Mouse (Mus musculus): ENCODE results near the gene Dusp28. TPM values are rescaled to one million over a fixed set of nuclear protein-coding genes. Genes with fewer than 3 reads are reported as not detected.

Gene Dusp28
- polyA plus RNA-seq, 1 experiment = 36.6 TPM

DNA sequence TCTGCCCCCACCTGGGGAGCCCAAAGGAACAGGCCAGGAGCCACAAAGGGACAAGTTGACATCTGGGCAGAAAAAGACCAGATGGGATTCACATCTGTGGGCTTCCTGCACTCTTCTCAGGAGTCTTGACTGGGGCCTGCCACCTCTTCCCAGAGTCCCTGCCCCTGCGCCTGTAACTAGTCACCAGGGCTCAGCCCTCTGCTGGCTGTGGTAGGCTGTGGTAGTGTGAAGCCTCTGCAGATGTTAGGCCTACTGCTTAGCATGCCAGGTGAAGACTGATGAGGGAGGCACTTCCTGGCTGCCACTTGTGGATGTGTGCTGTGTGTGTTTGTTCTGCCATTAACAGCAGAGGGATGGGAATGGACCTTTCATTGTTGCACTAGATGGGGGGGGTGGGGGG is 5.5 kb downstream of the Dusp28 start:
- Histone ChIP-seq H3K36me3 (ENCODE audit: control insufficient read depth, insufficient read depth, low read length) (no peaks in the 10 kb centered on the region), H3K4me3 (ENCODE audit: insufficient read depth, low read depth, low read length) (peak overlapping the region; percentile 47), H3K27ac (ENCODE audit: insufficient read depth, low read depth, low read length) (no peak overlapping the region; the same call in 1 of the 2 replicates), H3K27me3 (replicated peaks; ENCODE audit: control insufficient read depth, insufficient read depth, low read length) (no peaks in the 10 kb centered on the region), H3K4me1 (ENCODE audit: control insufficient read depth, insufficient read depth, low read length) (peaks cover 26% of the 10 kb centered on the region)
- 28% methylated on average over 1 of the region's 1 CpGs for WGBS
- TF ChIP-seq POLR2A (IDR thresholded peaks at IDR 0.05; ENCODE audit: low read depth, low read length) (no peak), CTCF (conservative IDR thresholded peaks at IDR 0.05; ENCODE audit: insufficient read depth, insufficient read length, low read depth, low read length) (no peak; the same call in 1 of the 2 replicates)
- no peak for DNase-seq

DNA sequence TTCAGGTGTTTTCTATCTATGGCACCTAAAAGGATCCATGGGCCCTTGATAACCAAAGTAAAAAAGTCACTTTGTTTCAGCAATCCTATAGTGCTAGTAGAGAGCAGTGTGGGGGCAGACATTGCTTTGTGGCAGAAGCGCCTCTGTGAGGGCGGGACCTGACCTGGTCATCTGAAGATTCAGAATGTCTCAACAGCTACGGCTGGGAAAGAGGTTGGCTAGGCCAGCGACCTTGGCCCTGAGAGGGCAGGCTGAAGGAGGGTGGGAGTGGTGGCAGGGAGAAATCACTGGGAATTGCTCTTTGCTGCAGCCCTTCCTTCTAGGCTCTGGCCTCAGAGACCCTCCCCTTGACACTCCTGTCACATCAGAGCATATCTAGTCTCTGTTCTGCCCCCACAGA is 7.5 kb downstream of the Dusp28 start:
- WGBS = 68% methylated on average over 4 of the region's 4 CpGs
- H3K4me3 ChIP-seq (ENCODE audit: insufficient read depth, low read depth, low read length) = no peak overlapping the region

DNA sequence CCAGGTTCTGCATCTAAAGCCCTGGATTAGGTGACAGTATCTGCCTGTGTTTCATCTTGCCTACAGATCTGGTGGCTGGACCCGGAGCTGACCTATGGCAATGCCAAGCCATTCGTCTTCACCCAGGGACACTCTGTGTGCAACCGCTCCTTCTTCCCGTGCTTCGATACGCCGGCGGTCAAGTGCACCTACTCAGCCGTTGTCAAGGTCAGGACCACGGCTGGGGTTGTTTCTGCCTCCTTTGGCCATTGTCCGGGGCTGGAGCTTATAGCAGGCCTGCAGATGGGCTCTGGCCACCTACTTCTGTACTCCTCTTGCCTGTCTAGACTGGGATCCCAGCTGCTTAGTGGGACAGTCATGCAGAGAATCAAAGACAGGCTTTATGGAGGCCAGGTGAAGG is 8.2 kb downstream of the Dusp28 start:
- Histone ChIP-seq H3K4me1 (ENCODE audit: control insufficient read depth, insufficient read depth, low read length) (peaks cover 12% of the 10 kb centered on the region), H3K27me3 (replicated peaks; ENCODE audit: control insufficient read depth, insufficient read depth, low read length) (no peaks in the 10 kb centered on the region), H3K27ac (ENCODE audit: insufficient read depth, low read depth, low read length) (no peak overlapping the region), H3K36me3 (ENCODE audit: control insufficient read depth, insufficient read depth, low read length) (no peaks in the 10 kb centered on the region), H3K4me3 (ENCODE audit: insufficient read depth, low read depth, low read length) (no peak overlapping the region)
- DNase-seq = no peak
- WGBS = 85% methylated on average over 11 of the region's 11 CpGs
- no peak for TF ChIP-seq POLR2A (IDR thresholded peaks at IDR 0.05; ENCODE audit: low read depth, low read length)
- no peak for TF ChIP-seq CTCF (conservative IDR thresholded peaks at IDR 0.05; ENCODE audit: insufficient read depth, insufficient read length, low read depth, low read length)

More for the DNA sequence above, 7.5 kb downstream of the Dusp28 start:
- DNase-seq = no peak
- Histone ChIP-seq H3K27ac (ENCODE audit: insufficient read depth, low read depth, low read length) (no peak overlapping the region), H3K27me3 (replicated peaks; ENCODE audit: control insufficient read depth, insufficient read depth, low read length) (no peaks in the 10 kb centered on the region), H3K4me1 (ENCODE audit: control insufficient read depth, insufficient read depth, low read length) (peaks cover 19% of the 10 kb centered on the region), H3K36me3 (ENCODE audit: control insufficient read depth, insufficient read depth, low read length) (no peaks in the 10 kb centered on the region)
- TF ChIP-seq POLR2A (IDR thresholded peaks at IDR 0.05; ENCODE audit: low read depth, low read length) = no peak
- TF ChIP-seq CTCF (conservative IDR thresholded peaks at IDR 0.05; ENCODE audit: insufficient read depth, insufficient read length, low read depth, low read length) = no peak

DNA sequence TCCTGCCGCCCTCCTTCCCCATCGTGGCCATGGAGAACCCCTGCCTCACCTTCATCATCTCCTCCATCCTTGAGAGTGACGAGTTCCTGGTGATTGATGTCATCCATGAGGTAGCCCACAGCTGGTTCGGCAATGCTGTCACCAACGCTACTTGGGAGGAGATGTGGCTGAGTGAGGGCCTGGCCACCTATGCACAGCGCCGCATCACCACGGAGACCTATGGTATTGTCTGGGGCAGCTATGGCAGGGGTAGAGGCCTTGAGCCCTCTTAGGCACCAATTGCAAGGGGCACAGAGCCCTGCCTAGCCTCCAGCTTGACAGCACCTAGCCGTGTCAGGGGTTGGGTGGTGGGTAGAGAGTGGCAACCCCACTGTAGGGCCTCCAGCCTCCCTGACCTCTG is 9.9 kb downstream of the Dusp28 start:
- Histone ChIP-seq H3K4me3 (ENCODE audit: insufficient read depth, low read depth, low read length) (no peak overlapping the region), H3K4me1 (ENCODE audit: control insufficient read depth, insufficient read depth, low read length) (0 out of 2 replicates have a peak, but pooled peaks cover 8% of the 10 kb centered on the region), H3K36me3 (ENCODE audit: control insufficient read depth, insufficient read depth, low read length) (no peaks in the 10 kb centered on the region), H3K27ac (ENCODE audit: insufficient read depth, low read depth, low read length) (no peak overlapping the region), H3K27me3 (replicated peaks; ENCODE audit: control insufficient read depth, insufficient read depth, low read length) (no peaks in the 10 kb centered on the region)
- 90% methylated on average over 9 of the region's 9 CpGs for WGBS
- DNase-seq = no peak
- TF ChIP-seq POLR2A (IDR thresholded peaks at IDR 0.05; ENCODE audit: low read depth, low read length) (no peak), CTCF (conservative IDR thresholded peaks at IDR 0.05; ENCODE audit: insufficient read depth, insufficient read length, low read depth, low read length) (no peak)

DNA sequence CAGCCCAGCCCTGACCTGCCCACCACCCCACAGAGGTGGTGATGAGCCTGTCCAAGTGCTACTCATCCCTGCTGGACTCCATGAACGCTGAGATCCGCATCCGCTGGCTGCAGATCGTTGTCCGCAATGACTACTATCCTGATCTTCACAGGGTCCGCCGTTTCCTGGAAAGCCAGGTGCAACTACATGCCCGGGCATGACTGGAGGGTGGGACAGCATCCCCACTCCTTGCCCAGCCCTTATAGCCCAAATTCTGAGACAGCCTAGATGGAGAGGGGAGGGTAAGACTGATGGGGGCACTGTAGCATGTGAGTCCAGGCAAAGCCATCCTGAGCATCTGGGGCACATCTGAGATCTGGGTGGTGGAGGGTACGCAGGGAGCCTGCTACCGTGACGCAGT is 12.4 kb downstream of the Dusp28 start:
- no peak overlapping the region for H3K4me3 ChIP-seq (ENCODE audit: insufficient read depth, low read depth, low read length)
- no peaks in the 10 kb centered on the region for H3K36me3 ChIP-seq (ENCODE audit: control insufficient read depth, insufficient read depth, low read length)
- no peaks in the 10 kb centered on the region for H3K4me1 ChIP-seq (ENCODE audit: control insufficient read depth, insufficient read depth, low read length)
- DNase-seq = no peak
- H3K27ac ChIP-seq (ENCODE audit: insufficient read depth, low read depth, low read length) = no peak overlapping the region
- TF ChIP-seq POLR2A (IDR thresholded peaks at IDR 0.05; ENCODE audit: low read depth, low read length) (no peak), CTCF (conservative IDR thresholded peaks at IDR 0.05; ENCODE audit: insufficient read depth, insufficient read length, low read depth, low read length) (no peak)
- WGBS = 97% methylated on average over 11 of the region's 11 CpGs
- no peaks in the 10 kb centered on the region for H3K27me3 ChIP-seq (replicated peaks; ENCODE audit: control insufficient read depth, insufficient read depth, low read length)

DNA sequence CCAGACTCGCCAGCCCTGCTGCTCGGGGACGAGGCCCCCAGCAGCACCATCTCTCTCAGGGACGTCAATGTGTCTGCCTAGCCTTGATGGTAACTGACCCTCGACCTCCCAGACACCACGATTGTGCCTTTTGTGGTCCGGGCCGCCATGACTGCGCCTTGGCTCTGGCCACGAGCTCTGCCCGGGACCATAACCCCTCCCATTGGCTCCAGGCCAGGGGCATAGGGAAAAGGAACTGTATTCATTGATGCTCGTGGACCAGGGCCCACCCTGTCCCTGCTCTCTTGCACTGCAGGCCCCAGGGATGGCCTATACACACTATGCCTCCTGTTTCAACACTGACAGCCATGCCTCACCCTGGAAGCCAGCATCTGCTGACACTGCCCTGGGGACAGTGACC is 13.0 kb downstream of the Dusp28 start:
- WGBS = 70% methylated on average over 12 of the region's 12 CpGs
- no peak for DNase-seq
- no peaks in the 10 kb centered on the region for H3K27me3 ChIP-seq (replicated peaks; ENCODE audit: control insufficient read depth, insufficient read depth, low read length)
- no peaks in the 10 kb centered on the region for H3K36me3 ChIP-seq (ENCODE audit: control insufficient read depth, insufficient read depth, low read length)
- no peaks in the 10 kb centered on the region for H3K4me1 ChIP-seq (ENCODE audit: control insufficient read depth, insufficient read depth, low read length)
- TF ChIP-seq POLR2A (IDR thresholded peaks at IDR 0.05; ENCODE audit: low read depth, low read length) = no peak
- no peak for TF ChIP-seq CTCF (conservative IDR thresholded peaks at IDR 0.05; ENCODE audit: insufficient read depth, insufficient read length, low read depth, low read length)
- H3K27ac ChIP-seq (ENCODE audit: insufficient read depth, low read depth, low read length) = no peak overlapping the region
- H3K4me3 ChIP-seq (ENCODE audit: insufficient read depth, low read depth, low read length) = no peak overlapping the region

DNA sequence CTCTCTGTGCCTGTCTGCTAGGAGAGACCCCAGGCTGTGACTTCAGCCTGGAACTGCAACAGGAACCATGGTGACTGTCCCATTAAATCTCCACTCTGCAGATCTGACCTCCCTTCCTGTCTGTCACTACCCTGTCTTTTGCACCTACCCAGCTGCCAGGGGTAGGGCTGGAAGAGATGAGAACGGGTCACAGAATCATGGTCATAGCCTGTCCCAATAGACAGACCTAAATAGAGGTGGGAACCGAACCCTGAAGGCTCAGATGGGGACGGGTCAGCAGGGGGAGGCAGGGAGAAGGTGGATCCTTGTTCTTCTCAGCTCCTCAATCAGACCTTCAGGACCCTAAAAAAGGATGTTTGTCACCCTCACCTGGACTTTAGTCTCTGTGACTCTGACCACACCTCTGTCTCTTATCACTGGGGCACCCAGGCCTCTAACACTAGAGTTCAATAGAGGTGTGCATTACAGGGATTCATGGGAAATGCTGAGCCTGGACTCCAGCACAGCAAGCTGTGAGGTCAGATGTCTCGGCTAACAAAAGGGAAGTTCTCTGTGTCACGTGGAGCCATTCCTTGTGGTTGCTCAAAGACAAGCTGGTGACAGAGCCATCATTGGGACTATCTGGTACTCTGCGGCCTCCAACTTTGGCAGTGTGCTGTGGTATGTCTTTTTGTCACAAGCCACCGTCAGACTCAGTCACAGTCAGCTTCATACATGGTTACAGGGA is 13.9 kb downstream of the Dusp28 start:
- Histone ChIP-seq H3K4me1 (ENCODE audit: control insufficient read depth, insufficient read depth, low read length) (no peaks in the 10 kb centered on the region), H3K27me3 (replicated peaks; ENCODE audit: control insufficient read depth, insufficient read depth, low read length) (no peaks in the 10 kb centered on the region), H3K27ac (ENCODE audit: insufficient read depth, low read depth, low read length) (no peak overlapping the region), H3K4me3 (ENCODE audit: insufficient read depth, low read depth, low read length) (no peak overlapping the region), H3K36me3 (ENCODE audit: control insufficient read depth, insufficient read depth, low read length) (no peaks in the 10 kb centered on the region)
- 80% methylated on average over 7 of the region's 7 CpGs for WGBS
- no peak for DNase-seq
- TF ChIP-seq POLR2A (IDR thresholded peaks at IDR 0.05; ENCODE audit: low read depth, low read length) = no peak
- no peak for TF ChIP-seq CTCF (conservative IDR thresholded peaks at IDR 0.05; ENCODE audit: insufficient read depth, insufficient read length, low read depth, low read length)
